In the genomic region with DNA sequence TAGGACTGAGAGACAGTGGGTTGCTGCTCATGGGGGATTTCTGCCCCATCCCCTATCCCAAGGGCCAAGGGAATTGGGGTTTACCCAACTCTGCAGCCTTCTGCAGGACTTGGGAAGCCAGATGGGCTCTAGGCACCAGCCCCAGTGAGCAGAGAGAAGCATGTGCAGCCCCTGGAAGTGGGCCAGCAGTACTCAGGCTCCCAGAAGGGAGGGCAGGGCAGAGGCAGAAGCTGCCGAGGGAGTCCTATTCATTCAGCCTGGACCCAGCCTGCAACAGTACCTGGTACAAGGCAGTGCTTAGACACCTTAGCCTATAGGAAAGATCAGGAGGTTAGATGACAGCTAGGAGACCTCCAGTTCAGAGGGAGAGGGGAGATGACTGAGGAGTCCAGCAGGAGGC, we compare ENCODE assay signal across 10 mouse cellular contexts. TPM values are rescaled to one million over a fixed set of nuclear protein-coding genes. Genes with fewer than 3 reads are reported as not detected.
A peak's percentile ranks its signal among the peaks of the same experiment; 100 is the strongest.
DNase-seq lines count a peak whose midpoint lies in the region; ATAC-seq and TF ChIP-seq lines count a peak whose summit lies in the region.
"Had no signal": no experiment of that assay in that cellular context is flagged by ENCODE, and none has a peak within 500 bp of the region (broad histone marks: within the 10 kb centered on the region; RNA-seq: fewer than 3 reads in every experiment).

No protein-coding gene starts in this region.

- intact Hi-C loops in left cerebral cortex, adult 2 months (cut with DNase I), result no loop called here

- DNase-seq in frontal cortex, postnatal 25 days (ENCODE audit: low spot score in 2 of 2), result no peak
- DNase-seq in testis, postnatal 10 days (ENCODE audit: low spot score), result peak; percentile 65
- DNase-seq in testis, postnatal 14 days (ENCODE audit: low spot score), result no peak
- peak; percentile 70 for DNase-seq in heart, postnatal 4 days
- DNase-seq in left cerebral cortex, adult 2 months (ENCODE audit: extremely low spot score in 1 of 2, low spot score in 2 of 2), result peak; percentile 23 to 28
- DNase-seq in thymus, postnatal 4 days, result no peak
- no peak for DNase-seq in spleen, postnatal 36 days (ENCODE audit: low spot score in 2 of 2)

- ATAC-seq in frontal cortex, adult (ENCODE audit: low TSS enrichment), result peak; percentile 84

- H3K27ac ChIP-seq in left cerebral cortex, adult 2 months, result no peak overlapping the region

- no peak overlapping the region for H3K4me3 ChIP-seq in left cerebral cortex, adult 2 months
- H3K4me3 ChIP-seq: myocyte had no signal

- no peak for TF ChIP-seq CTCF in left cerebral cortex, adult 2 months (IDR thresholded peaks at IDR 0.05)

RNA-seq across cellular contexts. Expression of a gene that starts 3.1 kb away (rescaled TPM):
- not detected for total RNA-seq in heart, postnatal 4 days (2021)
- total RNA-seq in left cerebral cortex, adult 2 months (2021), result not detected
- total RNA-seq: hematopoietic stem cell, adult 5-6 weeks had no signal

RNA-seq across cellular contexts. Expression of a gene that starts 5.0 kb away (rescaled TPM):
- total RNA-seq in heart, postnatal 4 days (2021), result not detected
- not detected for total RNA-seq in left cerebral cortex, adult 2 months (2021)
- total RNA-seq: hematopoietic stem cell, adult 5-6 weeks had no signal

RNA-seq across cellular contexts. Expression of a gene that starts 28.9 kb away (rescaled TPM):
- total RNA-seq in heart, postnatal 4 days (2021), result not detected
- not detected for total RNA-seq in left cerebral cortex, adult 2 months (2021)
- total RNA-seq: hematopoietic stem cell, adult 5-6 weeks had no signal

RNA-seq across cellular contexts. Expression of a gene that starts 39.3 kb away (rescaled TPM):
- total RNA-seq in heart, postnatal 4 days (2021), result 10 to 100 TPM; 17.4 to 18.6 TPM
- 10 to 100 TPM; 31.0 to 31.7 TPM for total RNA-seq in left cerebral cortex, adult 2 months (2021)

Comparison
In these comparisons a context has a peak if more than half of its experiments do, and no peak if none do; other contexts are left out.
1. DNase-seq: peak in testis, postnatal 10 days (single experiment), heart, postnatal 4 days (single experiment) and left cerebral cortex, adult 2 months (2 of 2); none in frontal cortex, postnatal 25 days (0 of 2), testis, postnatal 14 days (single experiment), thymus, postnatal 4 days (single experiment) and spleen, postnatal 36 days (0 of 2).